Mouse (Mus musculus) cortical plate, adult 2 months (tissue): ENCODE measurements around the gene Wdr4. TPM values are rescaled to one million over a fixed set of nuclear protein-coding genes. Genes with fewer than 3 reads are reported as not detected.
A peak's percentile ranks its signal among the peaks of the same experiment; 100 is the strongest.

Experiments
- H3K27ac ChIP-seq: fragments of 200-500 bp; 2 replicates; pipeline ENCODE4 v1.5.1; 2012; ENCODE audit warnings: low read length, control low read depth, inconsistent platforms; ENCODE audit not compliant: insufficient read depth
- H3K4me1 ChIP-seq: fragments of 200-500 bp; 2 replicates; pipeline ENCODE4 v1.6.1; 2011; ENCODE audit warnings: low read length; ENCODE audit not compliant: control insufficient read depth, insufficient read depth
- H3K4me3 ChIP-seq: fragments of 200-500 bp; 2 replicates; pipeline ENCODE4 v1.5.1; 2011; ENCODE audit warnings: mild to moderate bottlenecking, low read length, control low read depth; ENCODE audit not compliant: insufficient read depth
- CTCF ChIP-seq: fragments of 200-500 bp; IDR thresholded peaks from 2 replicates; pipeline ENCODE4 v1.5.1; 2011; ENCODE audit warnings: mild to moderate bottlenecking, control low read depth, low read length; ENCODE audit not compliant: insufficient read depth; ENCODE audit errors: extremely low read depth
- POLR2A ChIP-seq: fragments of 200-500 bp; IDR thresholded peaks from 2 replicates; pipeline ENCODE4 v1.6.1; 2011; ENCODE audit warnings: mild to moderate bottlenecking, low read length, control low read depth; ENCODE audit not compliant: insufficient read depth; ENCODE audit errors: extremely low read depth
- polyA plus RNA-seq: library from polyadenylated mRNA; depleted of rRNA; stranded (reverse); fragments of >200 nt; gene quantifications from 2 replicates; pipeline ENCODE4 v1.2.3, GENCODE M21; 2012

The Wdr4 gene
- polyA plus RNA-seq, 1 experiment = 24.4 TPM

DNA sequence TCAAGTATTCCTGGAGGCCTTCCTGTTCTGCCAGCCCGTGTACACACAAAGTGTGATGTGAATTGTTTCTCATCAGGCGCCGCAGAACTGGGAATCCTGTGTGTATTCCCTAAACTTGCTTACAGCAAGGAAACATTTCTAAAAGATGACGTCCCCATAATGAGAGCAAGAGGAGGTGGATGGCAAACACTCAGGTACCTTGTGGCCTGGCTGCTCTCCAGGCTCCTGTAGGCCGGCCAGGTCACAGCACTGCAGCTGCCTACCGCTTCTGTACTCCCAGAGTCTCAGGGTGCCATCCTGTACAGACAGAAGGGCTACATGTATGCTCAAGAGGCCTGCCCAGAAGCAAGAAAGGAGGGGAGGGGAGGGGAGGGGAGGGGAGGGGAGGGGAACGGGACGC lies 19.4 kb downstream of the Wdr4 start:
- H3K27ac ChIP-seq = no peak overlapping the region
- peaks cover 4% of the 10 kb centered on the region; the same call in 1 of the 2 replicates for H3K4me1 ChIP-seq
- TF ChIP-seq POLR2A (no peak), CTCF (no peak)

DNA sequence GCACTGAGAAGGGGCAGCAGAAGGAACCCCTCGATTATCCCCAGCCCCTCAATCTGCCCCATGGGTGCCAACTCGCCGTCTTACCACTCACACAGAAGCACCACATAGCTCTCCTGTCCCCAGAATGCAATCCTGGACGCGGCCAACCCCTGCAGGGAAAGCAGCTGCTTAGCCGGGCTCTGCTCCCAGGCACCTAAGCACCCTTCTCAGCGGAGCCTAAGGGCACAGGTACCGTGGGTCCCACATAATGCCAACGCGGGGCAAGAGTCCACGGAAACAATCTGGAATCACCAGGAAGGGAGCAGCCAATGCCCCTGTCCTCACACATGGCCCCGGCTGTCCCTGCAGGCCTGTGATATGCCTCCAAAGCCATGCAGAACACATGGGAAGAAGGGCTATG lies 20.1 kb downstream of the Wdr4 start:
- H3K4me3 ChIP-seq = no peak overlapping the region
- TF ChIP-seq CTCF (no peak), POLR2A (no peak)
- peaks cover 4% of the 10 kb centered on the region; the same call in 1 of the 2 replicates for H3K4me1 ChIP-seq
- H3K27ac ChIP-seq = no peak overlapping the region

More for the DNA sequence above, 19.4 kb downstream of the Wdr4 start:
- H3K4me3 ChIP-seq = no peak overlapping the region

DNA sequence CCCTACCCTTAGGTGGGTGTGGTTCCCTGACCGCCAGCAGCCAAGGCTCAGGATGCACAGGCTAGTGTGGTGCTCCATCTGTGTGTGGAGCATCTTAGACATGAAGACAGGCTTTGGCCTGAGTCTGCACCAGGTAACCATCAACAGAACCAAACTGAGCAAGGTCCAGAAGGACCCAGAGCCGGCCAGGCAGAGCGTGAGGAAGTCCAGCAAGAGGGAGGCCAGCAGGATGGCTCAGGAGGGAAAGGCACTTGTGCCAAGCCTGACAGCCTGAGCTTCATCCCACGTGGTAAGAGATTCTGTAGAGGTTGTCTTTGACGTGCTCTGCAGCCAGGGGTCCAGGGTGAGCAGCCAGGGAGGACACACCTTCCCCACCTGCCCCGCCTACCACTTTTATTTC lies 22.1 kb downstream of the Wdr4 start:
- H3K27ac ChIP-seq = no peak overlapping the region
- H3K4me3 ChIP-seq = no peak overlapping the region
- no peaks in the 10 kb centered on the region for H3K4me1 ChIP-seq
- TF ChIP-seq CTCF = no peak
- no peak for TF ChIP-seq POLR2A

DNA sequence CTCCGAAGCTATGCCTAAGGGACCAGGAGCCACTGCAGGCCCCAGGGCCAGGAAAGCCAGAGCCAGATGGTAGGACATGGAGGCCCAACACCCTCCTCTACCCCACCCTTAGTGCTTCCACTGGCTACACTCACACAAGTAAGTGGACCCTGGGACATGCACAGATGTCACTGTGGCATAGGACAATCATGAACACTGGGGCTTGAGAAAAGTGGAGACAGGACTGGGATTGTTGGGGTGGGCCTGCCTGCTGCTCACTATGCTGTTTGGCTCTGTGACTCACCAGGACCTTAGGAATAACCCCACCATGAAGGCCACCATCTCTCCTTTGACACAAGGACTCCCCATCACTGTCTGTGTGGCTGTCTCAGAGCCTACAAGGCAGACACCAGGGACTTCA lies 24.8 kb downstream of the Wdr4 start:
- no peaks in the 10 kb centered on the region for H3K4me1 ChIP-seq
- H3K4me3 ChIP-seq = no peak overlapping the region
- H3K27ac ChIP-seq = no peak overlapping the region
- no peak for TF ChIP-seq POLR2A
- no peak for TF ChIP-seq CTCF

DNA sequence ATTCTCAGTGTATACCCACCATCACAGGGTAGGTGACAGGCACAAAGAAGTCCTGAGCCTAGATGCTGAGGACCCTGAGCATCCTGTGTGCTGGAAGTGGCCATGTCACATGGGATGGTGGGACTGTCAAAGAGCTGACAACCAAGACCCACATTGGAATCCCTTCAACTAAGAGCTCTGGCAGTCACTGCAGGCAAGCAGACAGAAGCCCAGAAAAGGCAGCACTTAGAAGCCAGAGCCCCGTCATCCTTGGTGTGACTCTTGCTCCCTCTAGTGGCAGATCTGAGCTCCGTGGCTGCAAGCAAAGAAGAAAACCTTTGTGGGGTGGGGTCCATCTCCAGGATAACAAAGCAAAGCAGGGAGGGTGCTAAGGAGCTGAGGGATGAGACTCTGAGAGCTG lies 27.4 kb downstream of the Wdr4 start:
- Histone ChIP-seq H3K4me1 (no peaks in the 10 kb centered on the region), H3K27ac (no peak overlapping the region), H3K4me3 (no peak overlapping the region)
- TF ChIP-seq POLR2A (no peak), CTCF (peak; percentile 97)

DNA sequence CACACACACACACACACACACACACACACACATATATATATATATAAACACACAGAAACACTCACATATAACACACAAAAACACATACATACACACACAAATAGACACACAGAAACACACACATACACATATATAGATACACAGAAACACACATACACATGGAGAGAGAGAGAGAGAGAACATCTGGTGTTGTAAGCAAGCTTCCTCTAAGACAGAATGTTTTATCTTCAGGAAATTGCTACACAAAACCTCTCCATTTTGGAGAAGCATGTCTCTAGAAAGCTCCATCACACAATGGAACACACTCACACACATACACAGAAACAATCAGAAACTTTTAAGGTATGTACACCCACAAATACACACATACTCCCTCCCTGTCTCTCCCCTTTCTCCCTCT lies 28.4 kb downstream of the Wdr4 start:
- Histone ChIP-seq H3K4me1 (peaks cover 2% of the 10 kb centered on the region), H3K27ac (no peak overlapping the region), H3K4me3 (no peak overlapping the region)
- no peak for TF ChIP-seq CTCF
- no peak for TF ChIP-seq POLR2A

DNA sequence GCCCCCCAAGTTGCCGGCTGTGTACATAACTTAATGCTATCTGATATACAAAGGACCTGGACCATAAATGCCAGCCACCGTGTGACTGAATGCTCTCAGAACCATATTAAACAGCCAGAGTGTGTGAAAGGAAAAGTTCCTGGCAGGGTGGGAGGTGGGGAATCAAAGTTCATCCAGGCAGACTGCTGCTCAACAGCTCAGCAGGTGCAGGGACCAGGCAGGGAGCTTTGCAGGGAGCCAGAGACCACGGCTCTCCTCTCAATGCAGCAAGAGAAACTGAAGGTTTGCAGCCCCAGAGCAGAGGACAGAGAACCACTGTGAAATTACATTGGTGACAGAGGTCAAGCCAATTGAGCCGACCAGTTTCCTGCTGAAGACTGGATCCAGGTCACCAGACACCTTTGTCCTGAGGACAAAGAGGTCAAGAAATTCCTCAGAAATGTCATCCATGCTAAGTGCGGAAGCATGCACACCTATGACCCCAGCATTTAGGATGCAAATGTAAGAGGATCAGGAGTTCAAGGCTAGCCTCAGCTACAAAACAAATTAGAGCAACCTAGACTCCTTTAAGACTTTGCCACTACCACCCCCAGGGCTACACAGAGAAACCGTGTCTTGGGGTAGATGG lies 32.2 kb downstream of the Wdr4 start:
- H3K27ac ChIP-seq = no peak overlapping the region
- peaks cover 2% of the 10 kb centered on the region for H3K4me1 ChIP-seq
- TF ChIP-seq POLR2A (no peak), CTCF (no peak)
- H3K4me3 ChIP-seq = no peak overlapping the region

DNA sequence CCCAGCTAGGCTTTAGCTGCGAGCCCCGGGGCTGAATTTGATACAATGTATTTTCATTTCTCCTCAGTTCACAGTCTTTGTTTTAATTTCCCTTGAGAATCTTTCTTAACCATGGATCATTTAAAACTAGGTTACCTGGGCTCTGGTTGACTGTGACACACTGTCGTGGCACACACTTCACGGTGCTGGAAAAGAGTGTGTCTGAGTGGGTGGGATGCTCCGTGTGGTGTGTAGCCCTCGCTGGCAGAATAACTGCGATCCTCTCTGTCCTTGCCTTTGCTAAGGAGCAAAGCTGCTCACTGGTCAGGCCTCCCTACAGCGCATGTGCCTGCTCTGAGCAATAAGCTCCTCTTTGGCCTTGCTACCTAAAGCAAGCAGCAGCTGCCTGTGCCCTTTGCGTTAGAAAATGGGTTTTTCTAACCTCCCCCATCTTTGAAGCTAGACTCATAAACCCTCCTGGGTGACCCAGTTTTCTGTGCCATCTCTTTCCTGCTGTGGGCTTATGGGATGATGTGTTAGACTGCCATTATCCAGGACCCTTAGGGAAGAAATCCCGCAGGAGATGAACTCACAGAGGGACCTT lies 33.1 kb downstream of the Wdr4 start:
- Histone ChIP-seq H3K4me3 (no peak overlapping the region), H3K4me1 (peaks cover 2% of the 10 kb centered on the region), H3K27ac (no peak overlapping the region)
- no peak for TF ChIP-seq POLR2A
- TF ChIP-seq CTCF = no peak

DNA sequence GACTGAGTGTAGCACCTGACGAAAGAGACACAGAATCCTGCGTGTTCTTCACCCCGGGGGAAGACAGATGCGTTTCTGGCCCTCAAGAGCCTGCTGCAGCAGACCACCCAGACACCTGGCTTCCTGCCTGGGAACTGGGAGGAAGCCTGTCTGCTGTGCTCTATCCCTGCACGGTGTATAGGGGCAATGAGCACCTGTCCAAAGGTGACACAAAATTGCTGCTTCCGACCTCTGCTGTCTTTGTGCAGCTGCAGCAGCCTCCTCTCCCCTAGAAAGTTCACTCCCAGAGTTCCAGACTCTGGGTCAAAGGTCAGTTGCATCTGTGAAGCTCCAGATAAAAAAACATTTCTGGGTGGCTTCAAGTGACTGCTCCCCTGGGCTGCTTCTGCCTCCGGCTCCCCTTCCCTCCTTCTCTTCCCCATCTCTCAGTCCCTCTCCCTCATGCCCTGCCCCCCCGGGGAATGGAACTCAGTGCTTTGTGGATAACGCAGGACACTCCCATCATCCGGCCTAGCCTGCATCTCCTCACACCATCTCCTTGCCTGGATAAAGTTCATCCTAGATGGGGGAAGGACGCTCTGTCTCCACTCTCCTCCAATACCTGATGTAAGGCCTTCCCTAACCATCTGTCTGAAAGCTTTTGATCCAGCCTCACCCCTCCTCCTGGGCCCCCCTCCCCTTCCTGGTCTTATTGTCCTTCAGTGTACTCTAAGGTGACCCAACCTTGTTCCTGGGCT lies 40.5 kb downstream of the Wdr4 start:
- H3K4me3 ChIP-seq = no peak overlapping the region
- H3K27ac ChIP-seq = no peak overlapping the region
- TF ChIP-seq POLR2A (no peak), CTCF (no peak)
- H3K4me1 ChIP-seq = no peaks in the 10 kb centered on the region

DNA sequence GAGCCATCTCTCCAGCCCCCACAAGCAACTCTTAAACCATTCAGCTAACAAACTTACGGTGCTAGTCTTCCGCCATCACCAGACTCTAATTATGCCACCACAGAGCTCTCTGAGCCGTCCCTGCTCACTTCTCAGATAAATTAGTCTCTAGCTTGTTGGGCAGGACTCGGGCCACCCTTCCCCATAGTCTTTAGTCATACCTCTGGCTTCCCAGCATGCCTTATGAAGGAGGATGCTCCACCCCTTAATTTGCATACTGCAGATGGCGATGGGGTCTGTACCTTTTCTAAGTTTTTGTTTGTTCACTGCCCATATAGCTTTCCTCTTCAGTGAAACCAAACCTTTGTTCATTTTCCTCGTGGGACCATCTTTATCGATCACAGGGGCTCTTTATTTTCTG lies 41.2 kb downstream of the Wdr4 start:
- H3K4me1 ChIP-seq = no peaks in the 10 kb centered on the region
- TF ChIP-seq POLR2A (no peak), CTCF (no peak)
- H3K27ac ChIP-seq = no peak overlapping the region
- no peak overlapping the region for H3K4me3 ChIP-seq
